10 mouse cellular contexts compared by ENCODE assay signal in genomic region chr6:128844586-128845080, GRCm38 (mm10). TPM values are rescaled to one million over a fixed set of nuclear protein-coding genes. Genes with fewer than 3 reads are reported as not detected.
DNase-seq lines count a peak whose midpoint lies in the region; ATAC-seq lines count a peak whose summit lies in the region.
"Had no signal": no experiment of that assay in that cellular context is flagged by ENCODE, and none has a peak within 500 bp of the region (broad histone marks: within the 10 kb centered on the region; RNA-seq: fewer than 3 reads in every experiment).

No protein-coding gene starts in this region.

- DNase-seq in heart, adult 11 months = peak; percentile 92
- no peak for DNase-seq in heart, postnatal 4 days
- no peak for DNase-seq in neural tube, embryonic 10.5 days (ENCODE audit: extremely low spot score, low spot score)
- no peak for DNase-seq in MN1 (ENCODE audit: low spot score)
- DNase-seq in urinary bladder, postnatal 10 days (ENCODE audit: low spot score) = no peak
- no peak for DNase-seq in frontal cortex, postnatal 36 days (ENCODE audit: low spot score in 2 of 2)

- H3K4me1 ChIP-seq in neural tube, embryonic 12.5 days = 0 out of 2 replicates have a peak, but pooled peaks cover 5% of the 10 kb centered on the region
- H3K4me1 ChIP-seq in liver, embryonic 12.5 days = peaks cover 40% of the 10 kb centered on the region

- H3K4me2 ChIP-seq in neural tube, embryonic 12.5 days (replicated peaks) = peak overlapping the region; percentile 62; the same call in 1 of the 2 replicates
- H3K4me2 ChIP-seq in liver, embryonic 12.5 days = peak overlapping the region; percentile 81

- H3K9ac ChIP-seq in neural tube, embryonic 12.5 days = no peak overlapping the region
- no peak overlapping the region for H3K9ac ChIP-seq in liver, embryonic 12.5 days

- H3K4me3 ChIP-seq in neural tube, embryonic 12.5 days = no peak overlapping the region
- no peak overlapping the region for H3K4me3 ChIP-seq in liver, embryonic 12.5 days

- H3K27ac ChIP-seq in neural tube, embryonic 12.5 days = no peak overlapping the region
- no peak overlapping the region for H3K27ac ChIP-seq in liver, embryonic 12.5 days

- no peaks in the 10 kb centered on the region for H3K36me3 ChIP-seq in neural tube, embryonic 12.5 days
- no peaks in the 10 kb centered on the region for H3K36me3 ChIP-seq in liver, embryonic 12.5 days

- 82% methylated on average over 5 of the region's 5 CpGs for WGBS in neural tube, embryonic 12.5 days
- 77% methylated on average over 5 of the region's 5 CpGs for WGBS in liver, embryonic 12.5 days (ENCODE audit: insufficient replicate concordance)

- H3K27me3 ChIP-seq in neural tube, embryonic 12.5 days (replicated peaks) = no peaks in the 10 kb centered on the region
- no peaks in the 10 kb centered on the region for H3K27me3 ChIP-seq in liver, embryonic 12.5 days (replicated peaks)

- no peak for ATAC-seq in neural tube, embryonic 12.5 days (ENCODE audit: low FRiP score, low read depth)
- no peak for ATAC-seq in liver, embryonic 12.5 days

- H3K9me3 ChIP-seq in neural tube, embryonic 12.5 days = no peaks in the 10 kb centered on the region
- H3K9me3 ChIP-seq in liver, embryonic 12.5 days (replicated peaks) = no peaks in the 10 kb centered on the region

RNA-seq across cellular contexts. Expression of gene Klrb1b, which starts 18.5 kb away (rescaled TPM):
- not detected for total RNA-seq in heart, postnatal 4 days (2021)
- polyA plus RNA-seq in neural tube, embryonic 12.5 days (2016; fragmentation: Nextera tagmentation; extraction: Ambion mirVana) = not detected in 2 replicates
- polyA plus RNA-seq in liver, embryonic 12.5 days (2016; fragmentation: Nextera tagmentation; extraction: Ambion mirVana) = not detected in 2 replicates
- polyA plus RNA-seq: heart, embryonic 11.5 days had no signal

RNA-seq across cellular contexts. Expression of gene Gm44511, which starts 18.5 kb away (rescaled TPM):
- total RNA-seq in heart, postnatal 4 days (2021) = not detected
- not detected in 2 replicates for polyA plus RNA-seq in neural tube, embryonic 12.5 days (2016; fragmentation: Nextera tagmentation; extraction: Ambion mirVana)
- not detected in 2 replicates for polyA plus RNA-seq in liver, embryonic 12.5 days (2016; fragmentation: Nextera tagmentation; extraction: Ambion mirVana)
- polyA plus RNA-seq: heart, embryonic 11.5 days had no signal

RNA-seq across cellular contexts. Expression of gene Clec2i, which starts 42.8 kb away (rescaled TPM):
- not detected for total RNA-seq in heart, postnatal 4 days (2021)
- not detected in 2 replicates for polyA plus RNA-seq in neural tube, embryonic 12.5 days (2016; fragmentation: Nextera tagmentation; extraction: Ambion mirVana)
- polyA plus RNA-seq in liver, embryonic 12.5 days (2016; fragmentation: Nextera tagmentation; extraction: Ambion mirVana) = 0.06 TPM in 1 of 2 replicates, not detected in the other
- total RNA-seq: layer of hippocampus, adult 8-10 months had no signal
- polyA plus RNA-seq: heart, embryonic 11.5 days had no signal

RNA-seq across cellular contexts. Expression of gene BC035044, which starts 46.3 kb away (rescaled TPM):
- total RNA-seq in heart, postnatal 4 days (2021) = under 1 TPM in 1 of 2 experiments, not detected in 1; 0.21 TPM
- 0.80 and 1.1 TPM in 2 replicates for polyA plus RNA-seq in neural tube, embryonic 12.5 days (2016; fragmentation: Nextera tagmentation; extraction: Ambion mirVana)
- polyA plus RNA-seq in liver, embryonic 12.5 days (2016; fragmentation: Nextera tagmentation; extraction: Ambion mirVana) = 6.3 and 6.4 TPM in 2 replicates

RNA-seq across cellular contexts. Expression of gene Klrb1c, which starts 55.6 kb away (rescaled TPM):
- not detected for total RNA-seq in heart, postnatal 4 days (2021)
- polyA plus RNA-seq in neural tube, embryonic 12.5 days (2016; fragmentation: Nextera tagmentation; extraction: Ambion mirVana) = 0.11 TPM in 1 of 2 replicates, not detected in the other
- polyA plus RNA-seq in liver, embryonic 12.5 days (2016; fragmentation: Nextera tagmentation; extraction: Ambion mirVana) = 0.10 TPM in 1 of 2 replicates, not detected in the other
- polyA plus RNA-seq: heart, embryonic 11.5 days had no signal
